Mouse (Mus musculus) embryonic facial prominence, embryonic 14.5 days (tissue): ENCODE results near the gene Fam213a. TPM values are rescaled to one million over a fixed set of nuclear protein-coding genes. Genes with fewer than 3 reads are reported as not detected.
A peak's percentile ranks its signal among the peaks of the same experiment; 100 is the strongest.

Source experiments
- ATAC-seq: fragments of 200-750 bp; cut with Nextera tagmentation; 2 replicates; pipeline ENCODE4 v1.8.0; 2017; ENCODE audit warnings: low read depth, moderate number of reproducible peaks, moderate TSS enrichment
- DNase-seq: peaks from one replicate; pipeline ENCODE4 v3.0.0-alpha.2; 2015; ENCODE audit warnings: low spot score
- H3K27ac ChIP-seq: fragments of 300-500 bp; sonication (generic); replicated peaks from 2 replicates; pipeline ENCODE4 v1.5.1; 2014; ENCODE audit warnings: low read depth, mild to moderate bottlenecking, low read length, moderate library complexity
- H3K27me3 ChIP-seq: fragments of 300-500 bp; sonication (generic); replicated peaks from 2 replicates; pipeline ENCODE4 v1.6.1; 2014; ENCODE audit warnings: low read length; ENCODE audit not compliant: control insufficient read depth, insufficient read depth
- H3K36me3 ChIP-seq: fragments of 300-500 bp; sonication (generic); 2 replicates; pipeline ENCODE4 v1.6.1; 2014; ENCODE audit warnings: low read length, mixed read lengths; ENCODE audit not compliant: control insufficient read depth, insufficient read depth
- H3K4me1 ChIP-seq: fragments of 300-500 bp; sonication (generic); 2 replicates; pipeline ENCODE4 v1.6.1; 2014; ENCODE audit warnings: antibody characterized with exemption, low read length; ENCODE audit not compliant: control insufficient read depth, insufficient read depth
- H3K4me2 ChIP-seq: fragments of 300-500 bp; sonication (generic); 2 replicates; pipeline ENCODE4 v1.6.1; 2014; ENCODE audit warnings: low read depth, mild to moderate bottlenecking, low read length, moderate library complexity, mixed read lengths
- H3K4me3 ChIP-seq: fragments of 300-500 bp; sonication (generic); 2 replicates; pipeline ENCODE4 v1.5.1; 2014; ENCODE audit warnings: low read depth, mild to moderate bottlenecking, low read length
- H3K9ac ChIP-seq: fragments of 300-500 bp; sonication (generic); 2 replicates; pipeline ENCODE4 v1.6.1; 2014; ENCODE audit warnings: low read depth, mild to moderate bottlenecking, low read length, moderate library complexity, mixed read lengths
- H3K9me3 ChIP-seq: fragments of 300-500 bp; sonication (generic); 2 replicates; pipeline ENCODE4 v1.6.1; 2016; ENCODE audit warnings: low read length; ENCODE audit not compliant: control insufficient read depth
- WGBS: fragments of 180-500 bp; shearing (Covaris S2); extraction: QIAGEN DNeasy Blood & Tissue Kit; methylation state at CpG from one replicate; pipeline ENCODE4 v1.1.7; 2014; 5-methylcytosine and 5-hydroxymethylcytosine counted together
- polyA plus RNA-seq: library from polyadenylated mRNA; unstranded; fragments of >200 nt; fragmentation: Nextera tagmentation; extraction: Ambion mirVana; gene quantifications from 2 replicates; pipeline ENCODE4 v1.2.1, GENCODE M21; 2014

Gene Fam213a
- polyA plus RNA-seq, 1 experiment from 2014 or later, result 35.7 TPM

GRCm38 (mm10) chr14:40967598-40967900 lies 46.0 kb downstream of the Fam213a start:
- H3K4me1 ChIP-seq, result peaks cover 27% of the 10 kb centered on the region
- ATAC-seq, result no peak
- H3K4me2 ChIP-seq, result peak overlapping the region; percentile 92
- no peaks in the 10 kb centered on the region for H3K27me3 ChIP-seq
- no peaks in the 10 kb centered on the region for H3K36me3 ChIP-seq
- no peaks in the 10 kb centered on the region for H3K9me3 ChIP-seq
- H3K4me3 ChIP-seq, result peak overlapping the region; percentile 91
- WGBS, result 7% methylated on average over 6 of the region's 6 CpGs
- peak overlapping the region; percentile 65 for H3K27ac ChIP-seq
- peak overlapping the region; percentile 88 for H3K9ac ChIP-seq
- DNase-seq, result no peak

- peak overlapping the region; percentile 91 for H3K4me3 ChIP-seq
- ATAC-seq (peak; percentile 94), DNase-seq (peak; percentile 98)
- peak overlapping the region; percentile 92 for H3K4me2 ChIP-seq
- H3K4me1 ChIP-seq, result peaks cover 31% of the 10 kb centered on the region
- no peaks in the 10 kb centered on the region for H3K27me3 ChIP-seq
- H3K36me3 ChIP-seq, result no peaks in the 10 kb centered on the region
- H3K9ac ChIP-seq, result peak overlapping the region; percentile 88
- under 1% methylated on average over 35 of the region's 62 CpGs for WGBS
- H3K27ac ChIP-seq, result peak overlapping the region; percentile 89
- no peaks in the 10 kb centered on the region for H3K9me3 ChIP-seq
These were observed 46.6 kb downstream of the Fam213a start for GRCm38 (mm10) chr14:40966862-40967597.

- H3K4me1 ChIP-seq, result peaks cover 32% of the 10 kb centered on the region
- DNase-seq (no peak), ATAC-seq (peak; percentile 58)
- WGBS, result 0% methylated on average over 13 of the region's 54 CpGs
- H3K9ac ChIP-seq, result peak within 1 kb of the TSS; percentile 88
- H3K27ac ChIP-seq, result peak within 1 kb of the TSS; percentile 89
- H3K4me2 ChIP-seq, result peak within 1 kb of the TSS; percentile 92
- H3K27me3 ChIP-seq, result no peaks in the 10 kb centered on the region
- no peaks in the 10 kb centered on the region for H3K36me3 ChIP-seq
- H3K4me3 ChIP-seq, result peak within 1 kb of the TSS; percentile 91
- no peaks in the 10 kb centered on the region for H3K9me3 ChIP-seq
These were observed 47.2 kb downstream of the Fam213a start, which contains the start of gene Tspan14 for GRCm38 (mm10) chr14:40966392-40966861. Gene Tspan14 (minus strand): TSS chr14:40966807.

GRCm38 (mm10) chr14:40965507-40966356 lies 47.9 kb downstream of the Fam213a start:
- Histone ChIP-seq H3K27ac (peak overlapping the region; percentile 89), H3K27me3 (no peaks in the 10 kb centered on the region), H3K36me3 (no peaks in the 10 kb centered on the region), H3K9me3 (no peaks in the 10 kb centered on the region), H3K4me3 (peak overlapping the region; percentile 91), H3K4me1 (peaks cover 32% of the 10 kb centered on the region), H3K4me2 (peak overlapping the region; percentile 92), H3K9ac (peak overlapping the region; percentile 88)
- ATAC-seq (0 out of 2 replicates have a peak, but pooled peaks have one; percentile 0), DNase-seq (peak; percentile 43)
- WGBS, result 2% methylated on average over 8 of the region's 15 CpGs

GRCm38 (mm10) chr14:40964881-40965280 lies 48.7 kb downstream of the Fam213a start:
- peaks cover 38% of the 10 kb centered on the region for H3K4me1 ChIP-seq
- no peaks in the 10 kb centered on the region for H3K36me3 ChIP-seq
- no peaks in the 10 kb centered on the region for H3K9me3 ChIP-seq
- H3K27ac ChIP-seq, result no peak overlapping the region
- no peak for DNase-seq
- peak overlapping the region; percentile 91 for H3K4me3 ChIP-seq
- H3K4me2 ChIP-seq, result peak overlapping the region; percentile 92
- peak overlapping the region; percentile 88 for H3K9ac ChIP-seq
- ATAC-seq, result no peak
- H3K27me3 ChIP-seq, result no peaks in the 10 kb centered on the region

GRCm38 (mm10) chr14:40964214-40964610 lies 49.4 kb downstream of the Fam213a start:
- Histone ChIP-seq H3K4me2 (peak overlapping the region; percentile 92), H3K4me1 (peaks cover 44% of the 10 kb centered on the region), H3K9me3 (no peaks in the 10 kb centered on the region), H3K9ac (no peak overlapping the region), H3K36me3 (no peaks in the 10 kb centered on the region), H3K27ac (no peak overlapping the region), H3K27me3 (no peaks in the 10 kb centered on the region), H3K4me3 (no peak overlapping the region)
- DNase-seq (no peak), ATAC-seq (no peak)
- 96% methylated on average over 3 of the region's 3 CpGs for WGBS

GRCm38 (mm10) chr14:40963501-40964213 lies 49.9 kb downstream of the Fam213a start:
- H3K4me1 ChIP-seq, result peaks cover 50% of the 10 kb centered on the region
- WGBS, result 75% methylated on average over 3 of the region's 3 CpGs
- no peak overlapping the region for H3K27ac ChIP-seq
- H3K9me3 ChIP-seq, result no peaks in the 10 kb centered on the region
- H3K36me3 ChIP-seq, result no peaks in the 10 kb centered on the region
- no peak overlapping the region for H3K4me3 ChIP-seq
- H3K27me3 ChIP-seq, result no peaks in the 10 kb centered on the region
- H3K9ac ChIP-seq, result no peak overlapping the region
- ATAC-seq (no peak), DNase-seq (no peak)
- H3K4me2 ChIP-seq, result no peak overlapping the region
